Comparison of ENCODE assay signal across 8 mouse cellular contexts in genomic region chr15:97750697-97751096, GRCm38 (mm10). TPM values are rescaled to one million over a fixed set of nuclear protein-coding genes. Genes with fewer than 3 reads are reported as not detected.
A peak's percentile ranks its signal among the peaks of the same experiment; 100 is the strongest.
DNase-seq lines count a peak whose midpoint lies in the region; ATAC-seq and TF ChIP-seq lines count a peak whose summit lies in the region.

No protein-coding gene starts in this region.

- H3K9me3 ChIP-seq in embryonic facial prominence, embryonic 11.5 days (replicated peaks; ENCODE audit: control insufficient read depth, low read length) = no peaks in the 10 kb centered on the region
- H3K9me3 ChIP-seq in heart, embryonic 14.5 days (ENCODE audit: control insufficient read depth, low read length) = no peaks in the 10 kb centered on the region
- H3K9me3 ChIP-seq in neural tube, embryonic 14.5 days (ENCODE audit: control insufficient read depth, low read length) = no peaks in the 10 kb centered on the region

- no peak overlapping the region for H3K4me2 ChIP-seq in embryonic facial prominence, embryonic 11.5 days (ENCODE audit: low read depth, low read length)
- peak overlapping the region; percentile 33 for H3K4me2 ChIP-seq in heart, embryonic 14.5 days (ENCODE audit: low read length)
- no peak overlapping the region for H3K4me2 ChIP-seq in neural tube, embryonic 14.5 days (ENCODE audit: low read depth, low read length)

- H3K9ac ChIP-seq in embryonic facial prominence, embryonic 11.5 days (replicated peaks; ENCODE audit: low read length) = no peak overlapping the region
- peak overlapping the region; percentile 56 for H3K9ac ChIP-seq in heart, embryonic 14.5 days (ENCODE audit: low read length)
- H3K9ac ChIP-seq in neural tube, embryonic 14.5 days (replicated peaks; ENCODE audit: low read depth, low read length) = no peak overlapping the region

- TF ChIP-seq POLR2A in lung, adult 2 months (IDR thresholded peaks at IDR 0.05; ENCODE audit: borderline replicate concordance, extremely low read depth, low read depth, low read length) = no peak

- no peak overlapping the region for H3K27ac ChIP-seq in embryonic facial prominence, embryonic 11.5 days (replicated peaks; ENCODE audit: low read depth, low read length)
- H3K27ac ChIP-seq in heart, embryonic 14.5 days (replicated peaks in 1 of 2; ENCODE audit: control insufficient read depth in 1 of 2, insufficient read depth in 1 of 2, low read depth in 2 of 2, low read length in 2 of 2) = peak overlapping the region; percentile 81 to 83
- peak overlapping the region; percentile 44; the same call in 1 of the 2 replicates for H3K27ac ChIP-seq in neural tube, embryonic 14.5 days (ENCODE audit: low read depth, low read length)

- ATAC-seq in embryonic facial prominence, embryonic 11.5 days (replicated peaks; ENCODE audit: insufficient number of reproducible peaks, low FRiP score, low TSS enrichment, low read depth) = no peak
- ATAC-seq in heart, embryonic 14.5 days (ENCODE audit: insufficient number of reproducible peaks, insufficient read depth, low FRiP score, low read depth) = peak; percentile 86
- ATAC-seq in neural tube, embryonic 14.5 days (ENCODE audit: low read depth) = peak; percentile 91

- DNase-seq in ovary, adult 18-20 months (ENCODE audit: low spot score) = peak; percentile 76
- no peak for DNase-seq in ovary, postnatal 10 days (ENCODE audit: low spot score)
- DNase-seq in embryonic facial prominence, embryonic 11.5 days (ENCODE audit: low spot score) = peak; percentile 38
- peak; percentile 90 to 94 for DNase-seq in kidney, postnatal 25 days
- peak; percentile 54 for DNase-seq in lung, adult 2 months
- DNase-seq in testis, postnatal 14 days (ENCODE audit: low spot score) = peak; percentile 73

- TF ChIP-seq CTCF in lung, adult 2 months (IDR thresholded peaks at IDR 0.05; ENCODE audit: insufficient read depth, low read length) = no peak

- 46% methylated on average over 12 of the region's 12 CpGs for WGBS in embryonic facial prominence, embryonic 11.5 days
- 6% methylated on average over 12 of the region's 12 CpGs for WGBS in heart, embryonic 14.5 days
- whole genome bisulfite sequencing in lung, adult 2 months = 8% methylated on average over 12 of the region's 12 CpGs
- 15% methylated on average over 12 of the region's 12 CpGs for WGBS in neural tube, embryonic 14.5 days

- H3K36me3 ChIP-seq in embryonic facial prominence, embryonic 11.5 days (replicated peaks; ENCODE audit: control insufficient read depth, insufficient read depth, low read depth, low read length) = no peaks in the 10 kb centered on the region
- H3K36me3 ChIP-seq in heart, embryonic 14.5 days (ENCODE audit: control insufficient read depth, insufficient read depth, low read length) = peaks cover 23% of the 10 kb centered on the region
- no peaks in the 10 kb centered on the region for H3K36me3 ChIP-seq in neural tube, embryonic 14.5 days (ENCODE audit: control insufficient read depth, insufficient read depth, low read length)

- no peaks in the 10 kb centered on the region for H3K4me1 ChIP-seq in embryonic facial prominence, embryonic 11.5 days (ENCODE audit: control insufficient read depth, insufficient read depth, low read length)
- peaks cover 56 to 74% of the 10 kb centered on the region in 2 experiments for H3K4me1 ChIP-seq in heart, embryonic 14.5 days (ENCODE audit: control insufficient read depth in 2 of 2, insufficient read depth in 2 of 2, low read length in 2 of 2)
- H3K4me1 ChIP-seq in lung, adult 2 months (ENCODE audit: control insufficient read depth, insufficient read depth, low read length) = peaks cover 7% of the 10 kb centered on the region
- H3K4me1 ChIP-seq in neural tube, embryonic 14.5 days (ENCODE audit: control insufficient read depth, insufficient read depth, low read length) = peaks cover 14% of the 10 kb centered on the region; the same call in 1 of the 2 replicates

- no peaks in the 10 kb centered on the region for H3K27me3 ChIP-seq in embryonic facial prominence, embryonic 11.5 days (ENCODE audit: control insufficient read depth, insufficient read depth, low read length)
- no peaks in the 10 kb centered on the region for H3K27me3 ChIP-seq in heart, embryonic 14.5 days (ENCODE audit: control insufficient read depth, insufficient read depth, low read length)
- no peaks in the 10 kb centered on the region for H3K27me3 ChIP-seq in neural tube, embryonic 14.5 days (ENCODE audit: control insufficient read depth, insufficient read depth, low read length)

- H3K4me3 ChIP-seq in embryonic facial prominence, embryonic 11.5 days (ENCODE audit: low read depth, low read length) = no peak overlapping the region
- H3K4me3 ChIP-seq in heart, embryonic 14.5 days (ENCODE audit: control insufficient read depth in 1 of 2, insufficient read depth in 1 of 2, low read depth in 1 of 2, low read length in 2 of 2) = no peak overlapping the region
- H3K4me3 ChIP-seq in lung, adult 2 months (replicated peaks; ENCODE audit: extremely low read depth, low read depth, low read length) = no peak overlapping the region
- no peak overlapping the region for H3K4me3 ChIP-seq in neural tube, embryonic 14.5 days (ENCODE audit: low read depth, low read length)

RNA-seq across cellular contexts. Expression of gene Rapgef3, which starts 17.1 kb away (rescaled TPM):
- polyA plus RNA-seq in embryonic facial prominence, embryonic 11.5 days (2014; fragmentation: Nextera tagmentation; extraction: Ambion mirVana) = 2.2 and 2.4 TPM in 2 replicates
- polyA plus RNA-seq in heart, embryonic 14.5 days (2014; fragmentation: Nextera tagmentation; extraction: Ambion mirVana) = 15.9 and 19.2 TPM in 2 replicates
- 94.2 and 133 TPM in 2 replicates for polyA plus RNA-seq in lung, adult 2 months (2012; rRNA removed)
- polyA plus RNA-seq in neural tube, embryonic 14.5 days (2014; fragmentation: Nextera tagmentation; extraction: Ambion mirVana) = 6.7 and 9.5 TPM in 2 replicates

RNA-seq across cellular contexts. Expression of gene Endou, which starts 19.6 kb away (rescaled TPM):
- polyA plus RNA-seq in embryonic facial prominence, embryonic 11.5 days (2014; fragmentation: Nextera tagmentation; extraction: Ambion mirVana) = not detected in 2 replicates
- polyA plus RNA-seq in heart, embryonic 14.5 days (2014; fragmentation: Nextera tagmentation; extraction: Ambion mirVana) = 0.19 and 0.43 TPM in 2 replicates
- 4.0 and 18.9 TPM in 2 replicates for polyA plus RNA-seq in lung, adult 2 months (2012; rRNA removed)
- 0.41 TPM in 1 of 2 replicates, not detected in the other for polyA plus RNA-seq in neural tube, embryonic 14.5 days (2014; fragmentation: Nextera tagmentation; extraction: Ambion mirVana)

RNA-seq across cellular contexts. Expression of gene Slc48a1, which starts 27.6 kb away (rescaled TPM):
- 18.9 and 22.8 TPM in 2 replicates for polyA plus RNA-seq in embryonic facial prominence, embryonic 11.5 days (2014; fragmentation: Nextera tagmentation; extraction: Ambion mirVana)
- polyA plus RNA-seq in heart, embryonic 14.5 days (2014; fragmentation: Nextera tagmentation; extraction: Ambion mirVana) = 67.1 and 69.6 TPM in 2 replicates
- 158 and 174 TPM in 2 replicates for polyA plus RNA-seq in lung, adult 2 months (2012; rRNA removed)
- polyA plus RNA-seq in neural tube, embryonic 14.5 days (2014; fragmentation: Nextera tagmentation; extraction: Ambion mirVana) = 94.5 and 104 TPM in 2 replicates

RNA-seq across cellular contexts. Expression of gene Rpap3, which starts 45.1 kb away (rescaled TPM):
- 54.7 and 54.9 TPM in 2 replicates for polyA plus RNA-seq in embryonic facial prominence, embryonic 11.5 days (2014; fragmentation: Nextera tagmentation; extraction: Ambion mirVana)
- 24.2 and 24.7 TPM in 2 replicates for polyA plus RNA-seq in heart, embryonic 14.5 days (2014; fragmentation: Nextera tagmentation; extraction: Ambion mirVana)
- 3.1 and 5.0 TPM in 2 replicates for polyA plus RNA-seq in lung, adult 2 months (2012; rRNA removed)
- polyA plus RNA-seq in neural tube, embryonic 14.5 days (2014; fragmentation: Nextera tagmentation; extraction: Ambion mirVana) = 41.5 and 46.3 TPM in 2 replicates
